ENCODE assay signal across 16 mouse cellular contexts in the genomic region with DNA sequence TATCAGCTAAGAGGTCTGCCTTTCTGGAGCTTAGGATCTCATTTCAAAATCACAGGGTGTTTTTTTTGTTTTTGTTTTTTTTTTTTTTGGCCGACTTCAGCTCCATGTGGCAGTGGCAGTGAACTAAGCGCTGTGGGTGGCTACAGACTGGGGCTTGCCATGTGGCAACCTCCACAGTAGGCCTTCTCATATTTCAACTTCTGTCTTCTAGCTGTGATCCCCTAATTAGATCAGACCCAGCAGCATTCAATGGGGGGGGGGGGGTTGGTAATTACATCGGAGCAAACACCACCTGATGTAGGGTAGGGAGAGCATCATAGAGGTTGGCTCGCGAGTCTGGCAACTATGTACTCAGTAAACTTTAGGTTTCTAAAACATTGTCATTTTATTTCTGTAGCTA.
DNase-seq lines count a peak whose midpoint lies in the region; ATAC-seq and TF ChIP-seq lines count a peak whose summit lies in the region.
"Had no signal": no experiment of that assay in that cellular context is flagged by ENCODE, and none has a peak within 500 bp of the region (broad histone marks: within the 10 kb centered on the region; RNA-seq: fewer than 3 reads in every experiment).

No protein-coding gene starts in this region.

- no peaks in the 10 kb centered on the region for H3K4me1 ChIP-seq in hindbrain, embryonic 10.5 days (replicated peaks)
- no peaks in the 10 kb centered on the region for H3K4me1 ChIP-seq in hindbrain, embryonic 11.5 days (replicated peaks; ENCODE audit: control insufficient read depth, insufficient read depth, low read length)
- no peaks in the 10 kb centered on the region for H3K4me1 ChIP-seq in forebrain, embryonic 13.5 days
- no peaks in the 10 kb centered on the region for H3K4me1 ChIP-seq in intestine, postnatal 0 days (replicated peaks; ENCODE audit: control insufficient read depth, insufficient read depth, low read length)
- H3K4me1 ChIP-seq: intestine, embryonic 15.5 days; lung, embryonic 15.5 days had no signal

- TF ChIP-seq CTCF in brain, embryonic 14.5 days (IDR thresholded peaks at IDR 0.05; ENCODE audit: borderline replicate concordance, extremely low read depth, insufficient read depth, insufficient read length): no peak
- no peak for TF ChIP-seq CTCF in intestine, postnatal 0 days (IDR thresholded peaks at IDR 0.05; ENCODE audit: low read depth)

- no peaks in the 10 kb centered on the region for H3K9me3 ChIP-seq in hindbrain, embryonic 10.5 days
- H3K9me3 ChIP-seq in hindbrain, embryonic 11.5 days (ENCODE audit: control insufficient read depth, low read length): no peaks in the 10 kb centered on the region
- H3K9me3 ChIP-seq in forebrain, embryonic 13.5 days (replicated peaks): no peaks in the 10 kb centered on the region
- no peaks in the 10 kb centered on the region for H3K9me3 ChIP-seq in intestine, postnatal 0 days (ENCODE audit: control insufficient read depth)
- H3K9me3 ChIP-seq: intestine, embryonic 15.5 days; lung, embryonic 15.5 days had no signal

- peak; percentile 9 for DNase-seq in hindbrain, embryonic 10.5 days (ENCODE audit: low spot score)
- no peak for DNase-seq in hindbrain, embryonic 11.5 days (ENCODE audit: low spot score)
- DNase-seq in brain, embryonic 14.5 days (ENCODE audit: low read depth): peak; percentile 76
- DNase-seq in cerebellum, postnatal 10 days: peak; percentile 74 to 84
- DNase-seq in left cerebral cortex, adult 9 months (ENCODE audit: low spot score in 2 of 2): no peak
- DNase-seq in left cerebral cortex, adult 11 months (ENCODE audit: low spot score): no peak
- DNase-seq: gastrocnemius, postnatal 10 days; kidney, postnatal 4 days; liver; spleen, adult 18-20 months had no signal

- no peak for TF ChIP-seq POLR2A in brain, embryonic 14.5 days (IDR thresholded peaks at IDR 0.05; ENCODE audit: borderline replicate concordance, extremely low read depth, insufficient read depth, insufficient read length, poor library complexity, severe bottlenecking)

- H3K4me3 ChIP-seq in hindbrain, embryonic 10.5 days: no peak overlapping the region
- no peak overlapping the region for H3K4me3 ChIP-seq in hindbrain, embryonic 11.5 days (ENCODE audit: low read depth, low read length)
- H3K4me3 ChIP-seq in forebrain, embryonic 13.5 days: no peak overlapping the region
- H3K4me3 ChIP-seq in intestine, postnatal 0 days (ENCODE audit: low read depth, low read length): no peak overlapping the region
- H3K4me3 ChIP-seq: erythroblast, embryonic 14.5 days; intestine, embryonic 15.5 days; lung, embryonic 15.5 days had no signal

- no peaks in the 10 kb centered on the region for H3K36me3 ChIP-seq in hindbrain, embryonic 10.5 days
- no peaks in the 10 kb centered on the region for H3K36me3 ChIP-seq in hindbrain, embryonic 11.5 days (ENCODE audit: control insufficient read depth, insufficient read depth, low read length)
- H3K36me3 ChIP-seq in forebrain, embryonic 13.5 days (ENCODE audit: poor library complexity, severe bottlenecking): no peaks in the 10 kb centered on the region
- H3K36me3 ChIP-seq in intestine, postnatal 0 days (ENCODE audit: control insufficient read depth, insufficient read depth): no peaks in the 10 kb centered on the region
- H3K36me3 ChIP-seq: intestine, embryonic 15.5 days; lung, embryonic 15.5 days had no signal

- H3K27me3 ChIP-seq in hindbrain, embryonic 10.5 days (ENCODE audit: insufficient read depth, poor library complexity, severe bottlenecking): no peaks in the 10 kb centered on the region
- H3K27me3 ChIP-seq in hindbrain, embryonic 11.5 days (ENCODE audit: control insufficient read depth, insufficient read depth, low read length): no peaks in the 10 kb centered on the region
- no peaks in the 10 kb centered on the region for H3K27me3 ChIP-seq in forebrain, embryonic 13.5 days
- H3K27me3 ChIP-seq in intestine, postnatal 0 days (replicated peaks; ENCODE audit: control insufficient read depth, insufficient read depth, low read length): no peaks in the 10 kb centered on the region
- H3K27me3 ChIP-seq: intestine, embryonic 15.5 days; lung, embryonic 15.5 days had no signal

- no peak overlapping the region for H3K4me2 ChIP-seq in hindbrain, embryonic 11.5 days (replicated peaks; ENCODE audit: low read depth, low read length)
- H3K4me2 ChIP-seq in forebrain, embryonic 13.5 days: no peak overlapping the region
- H3K4me2 ChIP-seq in intestine, postnatal 0 days (replicated peaks; ENCODE audit: low read depth): no peak overlapping the region
- H3K4me2 ChIP-seq: intestine, embryonic 15.5 days; lung, embryonic 15.5 days had no signal

- 71% methylated on average over 5 of the region's 5 CpGs for WGBS in hindbrain, embryonic 10.5 days
- WGBS in hindbrain, embryonic 11.5 days: 69% methylated on average over 5 of the region's 5 CpGs
- 57% methylated on average over 5 of the region's 5 CpGs for WGBS in forebrain, embryonic 13.5 days
- 76% methylated on average over 5 of the region's 5 CpGs for WGBS in intestine, postnatal 0 days

- ATAC-seq in hindbrain, embryonic 11.5 days (ENCODE audit: low FRiP score): no peak
- peak; percentile 70 for ATAC-seq in forebrain, embryonic 13.5 days
- no peak for ATAC-seq in intestine, postnatal 0 days
- ATAC-seq: activated CD4-positive, CD25-positive, alpha-beta regulatory T cell, adult 4 months; intestine, embryonic 15.5 days had no signal

- H3K27ac ChIP-seq in hindbrain, embryonic 10.5 days: no peak overlapping the region
- no peak overlapping the region for H3K27ac ChIP-seq in hindbrain, embryonic 11.5 days (ENCODE audit: low read depth, low read length)
- H3K27ac ChIP-seq in forebrain, embryonic 13.5 days: no peak overlapping the region
- no peak overlapping the region for H3K27ac ChIP-seq in intestine, postnatal 0 days (ENCODE audit: low read depth, low read length)
- H3K27ac ChIP-seq: intestine, embryonic 15.5 days; lung, embryonic 15.5 days had no signal

- H3K9ac ChIP-seq in hindbrain, embryonic 11.5 days (ENCODE audit: low read depth, low read length): no peak overlapping the region
- no peak overlapping the region for H3K9ac ChIP-seq in forebrain, embryonic 13.5 days
- no peak overlapping the region for H3K9ac ChIP-seq in intestine, postnatal 0 days (ENCODE audit: low read depth, low read length)
- H3K9ac ChIP-seq: intestine, embryonic 15.5 days; lung, embryonic 15.5 days had no signal

Comparison
In these comparisons a context has a peak if more than half of its experiments do, and no peak if none do; other contexts are left out.
1. DNase-seq: peak in hindbrain, embryonic 10.5 days (single experiment), brain, embryonic 14.5 days (single experiment) and cerebellum, postnatal 10 days (2 of 2); none in hindbrain, embryonic 11.5 days (single experiment), left cerebral cortex, adult 9 months (0 of 2) and left cerebral cortex, adult 11 months (single experiment).